Mouse (Mus musculus): ENCODE data around the gene S100a3. TPM values are rescaled to one million over a fixed set of nuclear protein-coding genes. Genes with fewer than 3 reads are reported as not detected.

S100a3 gene
- polyA plus RNA-seq, 1 experiment from 2014 or later: 0.70 TPM

- WGBS: 35% methylated on average over 1 of the region's 1 CpGs
- Histone ChIP-seq H3K4me3 (no peak overlapping the region), H3K4me1 (no peaks in the 10 kb centered on the region), H3K36me3 (no peaks in the 10 kb centered on the region), H3K9ac (no peak overlapping the region), H3K4me2 (replicated peaks) (no peak overlapping the region), H3K27ac (no peak overlapping the region), H3K9me3 (peaks cover 7% of the 10 kb centered on the region; the same call in 1 of the 2 replicates), H3K27me3 (no peaks in the 10 kb centered on the region)
- no peak for ATAC-seq (ENCODE audit: low FRiP score, low read depth)
Measured at GRCm38 (mm10) chr3:90594466-90594865, 34.1 kb downstream of the S100a3 start.

DNA sequence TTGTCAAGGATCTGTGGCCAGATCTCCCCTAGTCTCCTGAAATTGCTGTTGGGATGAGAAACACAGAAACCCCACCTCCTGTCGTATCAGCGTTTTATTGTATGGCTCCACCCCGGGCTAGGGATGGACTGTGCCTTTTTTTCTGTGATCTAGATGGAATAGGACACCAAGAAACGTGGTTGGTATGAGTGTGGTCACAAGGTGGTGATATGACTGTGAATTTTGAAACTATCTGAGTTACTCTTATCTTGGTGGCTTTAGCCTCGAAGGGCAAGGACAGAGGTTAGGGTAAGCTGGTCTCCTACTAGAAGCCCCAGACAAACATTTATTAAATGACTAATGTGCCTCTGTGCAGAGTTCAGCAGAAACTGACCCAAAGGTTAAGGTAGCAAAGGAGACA lies 35.2 kb downstream of the S100a3 start:
- H3K27me3 ChIP-seq: no peaks in the 10 kb centered on the region

DNA sequence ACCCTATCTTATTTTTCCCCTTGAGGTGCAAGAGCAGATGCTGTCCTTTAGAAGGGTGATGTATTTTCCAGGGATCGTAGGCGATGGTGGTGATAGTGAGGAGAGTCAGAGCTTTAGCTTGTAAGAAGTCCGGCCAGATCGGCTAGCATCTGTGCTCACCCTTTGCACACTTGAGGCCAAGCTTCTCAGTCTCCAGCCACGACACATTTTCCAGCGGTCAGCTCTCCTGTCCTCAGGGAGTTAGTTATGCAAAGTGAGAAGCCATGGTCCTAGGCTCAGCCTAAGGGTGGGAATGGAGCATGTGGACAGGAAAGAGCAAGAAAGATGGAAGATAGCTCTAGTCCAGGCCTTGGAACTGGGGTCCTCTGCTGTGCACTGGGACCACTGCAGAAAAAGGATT lies 36.4 kb downstream of the S100a3 start:
- no peak overlapping the region for H3K27ac ChIP-seq
- no peak overlapping the region for H3K4me3 ChIP-seq
- no peaks in the 10 kb centered on the region for H3K27me3 ChIP-seq
- no peak overlapping the region for H3K9ac ChIP-seq
- WGBS: 88% methylated on average over 6 of the region's 6 CpGs
- peaks cover 7% of the 10 kb centered on the region; the same call in 1 of the 2 replicates for H3K9me3 ChIP-seq
- no peak for ATAC-seq (ENCODE audit: low FRiP score, low read depth)
- H3K4me2 ChIP-seq (replicated peaks): no peak overlapping the region
- H3K36me3 ChIP-seq: no peaks in the 10 kb centered on the region
- H3K4me1 ChIP-seq: no peaks in the 10 kb centered on the region

More for the DNA sequence above, 35.2 kb downstream of the S100a3 start:
- 69% methylated on average over 5 of the region's 5 CpGs for WGBS
- H3K4me3 ChIP-seq: no peak overlapping the region
- ATAC-seq (ENCODE audit: low FRiP score, low read depth): no peak
- H3K9me3 ChIP-seq: peaks cover 7% of the 10 kb centered on the region; the same call in 1 of the 2 replicates
- no peak overlapping the region for H3K27ac ChIP-seq
- no peak overlapping the region for H3K4me2 ChIP-seq (replicated peaks)
- H3K9ac ChIP-seq: no peak overlapping the region
- no peaks in the 10 kb centered on the region for H3K36me3 ChIP-seq
- no peaks in the 10 kb centered on the region for H3K4me1 ChIP-seq

DNA sequence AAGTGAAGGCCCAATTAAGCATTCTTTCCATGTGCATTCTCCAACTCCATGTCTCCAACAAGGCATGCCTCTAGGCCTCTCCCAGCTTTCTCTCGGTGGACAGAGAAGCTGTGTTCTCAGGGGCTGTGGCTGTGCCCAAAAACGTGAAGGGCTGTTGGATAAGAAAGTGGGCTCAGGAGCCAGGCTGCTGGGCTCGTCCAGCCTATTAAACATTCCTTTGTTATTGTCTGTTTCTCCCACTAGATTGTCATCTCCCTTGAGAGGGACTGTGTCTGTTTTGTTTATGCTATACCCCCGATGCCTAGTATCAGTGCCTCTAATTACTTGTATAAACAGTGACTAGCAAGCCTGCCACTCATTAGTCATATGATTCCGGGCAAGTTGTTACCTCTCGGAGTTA lies 37.4 kb downstream of the S100a3 start:
- no peak overlapping the region for H3K4me2 ChIP-seq (replicated peaks)
- no peaks in the 10 kb centered on the region for H3K4me1 ChIP-seq
- no peaks in the 10 kb centered on the region for H3K36me3 ChIP-seq
- H3K4me3 ChIP-seq: no peak overlapping the region
- peaks cover 7% of the 10 kb centered on the region; the same call in 1 of the 2 replicates for H3K9me3 ChIP-seq
- no peaks in the 10 kb centered on the region for H3K27me3 ChIP-seq
- 38% methylated on average over 6 of the region's 6 CpGs for WGBS
- no peak for ATAC-seq (ENCODE audit: low FRiP score, low read depth)
- H3K27ac ChIP-seq: no peak overlapping the region
- no peak overlapping the region for H3K9ac ChIP-seq

DNA sequence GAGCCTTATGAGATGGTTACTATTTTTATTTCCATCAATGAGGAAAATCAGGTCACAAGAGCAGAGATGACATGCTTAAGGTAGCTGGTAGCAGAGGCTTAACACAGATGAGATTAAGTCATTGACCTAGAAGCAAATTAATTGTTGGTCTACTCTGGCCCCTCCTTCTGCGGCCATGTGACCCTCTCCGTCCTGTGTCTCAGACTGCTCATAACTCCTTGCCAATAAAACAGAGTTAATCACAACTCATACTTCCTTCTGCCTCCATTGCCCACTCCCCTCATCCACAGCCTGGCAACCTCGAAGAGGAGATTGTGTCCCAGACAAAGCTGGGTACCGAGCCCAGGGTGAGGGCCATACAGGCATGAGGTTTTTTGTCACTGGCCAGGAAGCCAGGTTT lies 37.8 kb downstream of the S100a3 start:
- ATAC-seq (ENCODE audit: low FRiP score, low read depth): no peak
- peaks cover 4% of the 10 kb centered on the region for H3K4me1 ChIP-seq

GRCm38 (mm10) chr3:90599401-90599800 lies 39.0 kb downstream of the S100a3 start:
- Histone ChIP-seq H3K4me2 (replicated peaks) (no peak overlapping the region), H3K4me3 (no peak overlapping the region), H3K27me3 (no peaks in the 10 kb centered on the region), H3K4me1 (peaks cover 16% of the 10 kb centered on the region), H3K27ac (no peak overlapping the region), H3K9ac (no peak overlapping the region), H3K36me3 (no peaks in the 10 kb centered on the region), H3K9me3 (no peaks in the 10 kb centered on the region)
- 71% methylated on average over 3 of the region's 3 CpGs for WGBS
- ATAC-seq (ENCODE audit: low FRiP score, low read depth): no peak

More for the DNA sequence above, 37.8 kb downstream of the S100a3 start:
- no peak overlapping the region for H3K4me3 ChIP-seq
- no peak overlapping the region for H3K27ac ChIP-seq
- no peaks in the 10 kb centered on the region for H3K27me3 ChIP-seq
- no peaks in the 10 kb centered on the region for H3K36me3 ChIP-seq
- no peak overlapping the region for H3K4me2 ChIP-seq (replicated peaks)
- H3K9ac ChIP-seq: no peak overlapping the region
- H3K9me3 ChIP-seq: peaks cover 4% of the 10 kb centered on the region; the same call in 1 of the 2 replicates
- WGBS: 70% methylated on average over 4 of the region's 4 CpGs

DNA sequence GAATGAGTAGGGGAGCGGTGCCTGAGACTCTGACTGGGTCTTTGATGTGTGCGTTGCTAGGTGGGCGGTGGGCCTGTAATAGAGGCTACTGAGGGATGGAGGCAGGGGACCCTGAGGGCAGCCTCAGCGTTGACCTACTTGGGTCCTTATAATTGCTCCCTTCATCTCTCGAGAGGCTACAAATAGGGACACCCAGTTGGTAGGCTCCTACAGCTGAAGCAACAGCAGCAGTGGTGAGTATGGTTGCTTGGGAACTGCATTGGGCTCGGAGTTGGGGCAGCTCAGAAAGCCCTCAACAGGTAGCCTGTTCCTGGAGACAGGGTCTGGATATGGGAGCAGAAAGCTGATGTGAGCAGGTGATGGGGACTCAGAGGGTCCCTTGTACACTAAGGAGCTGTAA lies 39.7 kb downstream of the S100a3 start:
- no peak for ATAC-seq (ENCODE audit: low FRiP score, low read depth)
- Histone ChIP-seq H3K4me1 (peaks cover 23% of the 10 kb centered on the region), H3K27ac (no peak overlapping the region)

DNA sequence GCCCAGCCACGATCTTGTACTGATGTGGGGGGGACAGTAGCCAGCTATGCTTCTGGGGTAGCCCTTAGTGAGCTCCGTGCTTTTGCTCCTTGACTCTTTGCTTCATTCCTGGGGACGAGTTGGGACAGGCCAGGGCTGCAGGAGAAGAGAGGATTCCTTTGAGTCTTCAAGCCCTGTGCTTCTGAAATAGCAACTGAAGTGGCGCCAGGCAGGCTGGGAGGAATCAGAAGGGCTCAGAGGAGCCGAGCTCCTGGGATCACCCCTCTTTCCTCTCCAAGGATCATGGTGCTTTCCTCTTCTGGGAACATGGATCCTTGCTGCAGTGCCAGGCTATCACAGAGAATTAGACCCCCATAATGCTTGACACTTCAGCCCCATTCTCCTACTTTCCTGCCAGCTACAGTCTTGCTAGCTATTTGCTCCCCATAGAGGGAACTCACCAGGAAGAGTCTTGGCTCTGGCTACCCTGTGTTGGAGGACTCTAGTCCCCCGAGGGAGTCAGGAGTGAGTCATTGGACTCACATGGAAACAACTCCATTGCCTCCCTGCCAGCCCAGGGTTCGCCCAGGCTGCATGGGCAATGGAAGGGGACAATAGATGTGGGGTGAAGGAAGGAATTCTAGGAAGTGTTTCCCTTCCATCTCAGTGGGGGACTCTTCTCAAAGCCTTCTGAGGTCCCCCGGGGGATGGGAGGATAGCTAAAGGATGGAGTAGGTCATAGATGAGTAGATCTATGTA lies 40.2 kb downstream of the S100a3 start:
- Histone ChIP-seq H3K4me1 (peaks cover 28% of the 10 kb centered on the region), H3K9ac (no peak overlapping the region), H3K9me3 (no peaks in the 10 kb centered on the region), H3K4me2 (replicated peaks) (no peak overlapping the region), H3K27me3 (no peaks in the 10 kb centered on the region), H3K36me3 (no peaks in the 10 kb centered on the region), H3K4me3 (no peak overlapping the region), H3K27ac (no peak overlapping the region)
- 80% methylated on average over 8 of the region's 8 CpGs for WGBS
- ATAC-seq (ENCODE audit: low FRiP score, low read depth): no peak

More for the DNA sequence above, 39.7 kb downstream of the S100a3 start:
- Histone ChIP-seq H3K9me3 (no peaks in the 10 kb centered on the region), H3K9ac (no peak overlapping the region), H3K27me3 (no peaks in the 10 kb centered on the region), H3K4me2 (replicated peaks) (no peak overlapping the region), H3K36me3 (no peaks in the 10 kb centered on the region), H3K4me3 (no peak overlapping the region)
- 63% methylated on average over 6 of the region's 6 CpGs for WGBS

DNA sequence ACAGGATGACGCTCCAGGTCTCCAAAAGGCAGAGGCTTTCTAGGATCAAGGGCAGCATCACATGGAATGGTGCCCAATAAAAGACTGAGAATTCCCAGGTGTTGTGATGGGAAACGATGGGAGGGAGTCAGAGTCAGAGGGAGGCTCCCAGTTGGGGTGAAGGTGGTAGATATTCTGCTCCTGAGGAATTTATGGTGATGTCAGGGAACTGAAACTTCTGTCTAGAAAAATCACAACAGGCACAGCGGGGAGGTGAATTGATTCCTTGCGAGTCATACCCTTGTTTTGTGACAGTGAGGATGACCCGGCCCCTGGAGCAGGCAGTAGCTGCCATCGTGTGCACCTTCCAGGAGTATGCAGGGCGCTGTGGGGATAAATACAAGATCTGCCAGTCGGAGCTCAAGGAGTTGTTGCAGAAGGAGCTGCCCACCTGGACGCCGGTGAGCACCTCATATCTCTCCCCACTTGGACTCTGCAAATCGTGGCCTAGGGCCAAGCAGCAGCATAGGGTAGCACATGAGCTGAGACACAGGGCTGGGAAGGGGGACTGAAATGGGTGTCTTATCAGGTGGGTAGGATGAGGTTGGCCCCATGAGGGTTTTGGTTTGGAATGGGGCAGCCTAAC lies 41.2 kb downstream of the S100a3 start, which contains the start of gene Gm42674:
Gm42674 (plus strand) TSS at position 419 of the 625 bp plus-strand sequence.
- H3K27ac ChIP-seq: no peak within 1 kb of the TSS
- H3K27me3 ChIP-seq: no peaks in the 10 kb centered on the region
- no peaks in the 10 kb centered on the region for H3K36me3 ChIP-seq
- H3K4me2 ChIP-seq (replicated peaks): no peak within 1 kb of the TSS
- no peaks in the 10 kb centered on the region for H3K9me3 ChIP-seq
- 80% methylated on average over 11 of the region's 11 CpGs for WGBS
- H3K9ac ChIP-seq: no peak within 1 kb of the TSS
- H3K4me1 ChIP-seq: peaks cover 37% of the 10 kb centered on the region
- ATAC-seq (ENCODE audit: low FRiP score, low read depth): no peak
- H3K4me3 ChIP-seq: no peak within 1 kb of the TSS

DNA sequence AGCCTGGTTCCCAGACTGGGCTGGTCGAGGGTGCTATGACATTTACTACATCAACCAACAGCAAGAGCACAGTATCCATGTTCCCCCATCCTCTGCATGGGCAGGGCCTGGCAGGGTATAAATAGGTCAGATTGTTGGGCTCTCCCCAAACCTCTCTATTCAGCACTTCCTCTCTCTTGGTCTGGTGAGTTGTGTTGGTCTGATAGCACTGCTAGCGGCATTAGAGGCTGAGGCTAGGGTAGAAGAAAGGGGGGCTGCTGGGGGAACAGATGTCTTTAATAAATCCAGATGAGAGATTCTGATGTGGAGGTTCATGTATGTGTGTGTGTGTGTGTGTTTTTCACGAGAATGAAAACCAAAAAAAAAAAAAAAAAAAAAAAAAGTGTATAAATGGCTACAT lies 43.2 kb downstream of the S100a3 start, which contains the start of gene S100a4:
S100a4 (plus strand) TSS at position 149 of the 400 bp plus-strand sequence.
- Histone ChIP-seq H3K4me1 (peaks cover 40% of the 10 kb centered on the region), H3K27ac (peak within 1 kb of the TSS; percentile 87), H3K36me3 (no peaks in the 10 kb centered on the region), H3K27me3 (no peaks in the 10 kb centered on the region), H3K9ac (no peak within 1 kb of the TSS), H3K9me3 (no peaks in the 10 kb centered on the region), H3K4me3 (no peak within 1 kb of the TSS), H3K4me2 (replicated peaks) (no peak within 1 kb of the TSS)
- peak; percentile 68 for ATAC-seq (ENCODE audit: low FRiP score, low read depth)
- 20% methylated on average over 3 of the region's 3 CpGs for WGBS

DNA sequence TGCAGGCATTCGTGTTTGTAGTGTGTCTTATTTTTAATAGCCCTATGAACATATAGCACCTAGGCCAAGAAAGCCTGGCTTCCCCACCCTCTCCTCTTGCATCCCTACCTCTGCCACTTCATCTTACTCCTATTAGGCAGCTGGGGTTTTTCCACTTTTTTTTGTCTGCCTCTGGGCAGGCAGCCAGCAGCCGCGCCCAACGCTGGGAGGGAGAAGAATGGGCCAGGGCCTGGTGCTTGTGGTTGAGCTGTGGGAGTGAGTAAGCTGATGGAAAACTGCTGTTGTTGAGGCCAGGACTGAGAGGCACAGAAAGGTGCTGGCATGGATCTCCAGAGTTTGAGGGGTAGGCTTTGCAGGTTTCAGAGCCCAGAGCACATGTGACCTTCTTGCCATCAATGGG lies 44.0 kb downstream of the S100a3 start:
- ATAC-seq (ENCODE audit: low FRiP score, low read depth): peak; percentile 60
- H3K27me3 ChIP-seq: no peaks in the 10 kb centered on the region
- no peaks in the 10 kb centered on the region for H3K9me3 ChIP-seq
- WGBS: 11% methylated on average over 4 of the region's 4 CpGs
- H3K9ac ChIP-seq: no peak overlapping the region
- H3K4me2 ChIP-seq (replicated peaks): no peak overlapping the region
- no peak overlapping the region for H3K4me3 ChIP-seq
- no peaks in the 10 kb centered on the region for H3K36me3 ChIP-seq
- H3K4me1 ChIP-seq: peaks cover 40% of the 10 kb centered on the region
- peak overlapping the region; percentile 86 for H3K27ac ChIP-seq

- Histone ChIP-seq H3K27ac (peak overlapping the region; percentile 86), H3K4me2 (replicated peaks) (no peak overlapping the region), H3K36me3 (no peaks in the 10 kb centered on the region), H3K27me3 (no peaks in the 10 kb centered on the region), H3K9ac (no peak overlapping the region), H3K9me3 (no peaks in the 10 kb centered on the region), H3K4me3 (no peak overlapping the region), H3K4me1 (peaks cover 40% of the 10 kb centered on the region)
- 82% methylated on average over 3 of the region's 3 CpGs for WGBS
- no peak for ATAC-seq (ENCODE audit: low FRiP score, low read depth)
Measured at GRCm38 (mm10) chr3:90605049-90605448, 44.7 kb downstream of the S100a3 start.

All from limb, embryonic 13.5 days (tissue).